Mouse (Mus musculus) 3T3-L1 (cell line): ENCODE data around the gene Txndc17.
A peak's percentile ranks its signal among the peaks of the same experiment; 100 is the strongest.
"Not testable (repeated sequence)": the region's sequence is repeated elsewhere in the genome, so short reads cannot be mapped to it uniquely, and the experiment has no call there.

ENCODE experiments used
- DNase-seq: peaks from one replicate; pipeline ENCODE4 v3.0.0-alpha.2; 2015; ENCODE audit warnings: low read depth, low spot score

The Txndc17 gene

GRCm38 (mm10) chr11:72207204-72207833, at the start of gene Txndc17, which contains the start of gene 4933427D14Rik:
TSS of gene Txndc17 (plus strand) at chr11:72207547.
TSS of gene 4933427D14Rik (minus strand) at chr11:72207459.
- DNase-seq = peak; percentile 83

- DNase-seq = no peak
Measured at GRCm38 (mm10) chr11:72163198-72163597, 44.1 kb upstream of the Txndc17 start.

GRCm38 (mm10) chr11:72169871-72170270, 37.5 kb upstream of the Txndc17 start:
- no peak for DNase-seq

- DNase-seq = not testable (repeated sequence)
Measured at GRCm38 (mm10) chr11:72171906-72172305, 35.4 kb upstream of the Txndc17 start.

- DNase-seq = no peak
Measured at GRCm38 (mm10) chr11:72173506-72173905, 33.8 kb upstream of the Txndc17 start.

- DNase-seq = no peak
Measured at GRCm38 (mm10) chr11:72174721-72175120, 32.6 kb upstream of the Txndc17 start.

GRCm38 (mm10) chr11:72175966-72176365, 31.4 kb upstream of the Txndc17 start:
- DNase-seq = no peak

GRCm38 (mm10) chr11:72176553-72176952, 30.8 kb upstream of the Txndc17 start:
- no peak for DNase-seq

GRCm38 (mm10) chr11:72180556-72180955, 26.8 kb upstream of the Txndc17 start:
- no peak for DNase-seq

GRCm38 (mm10) chr11:72181136-72181535, 26.2 kb upstream of the Txndc17 start:
- DNase-seq = no peak

GRCm38 (mm10) chr11:72184252-72184651, 23.1 kb upstream of the Txndc17 start:
- DNase-seq = no peak

GRCm38 (mm10) chr11:72190857-72191256, 16.5 kb upstream of the Txndc17 start:
- no peak for DNase-seq

GRCm38 (mm10) chr11:72194259-72194658, 13.1 kb upstream of the Txndc17 start:
- DNase-seq = no peak

- DNase-seq = peak; percentile 8
Measured at GRCm38 (mm10) chr11:72196506-72196905, 10.8 kb upstream of the Txndc17 start.

- no peak for DNase-seq
Measured at GRCm38 (mm10) chr11:72203440-72203839, 3.9 kb upstream of the Txndc17 start.

GRCm38 (mm10) chr11:72205256-72205655, 2.1 kb upstream of the Txndc17 start:
- no peak for DNase-seq

- DNase-seq = peak; percentile 58
Measured at GRCm38 (mm10) chr11:72206341-72207203, 775 bp upstream of the Txndc17 start, which contains the start of gene Gm43951. TSS of gene Gm43951 (minus strand) at chr11:72206840.

GRCm38 (mm10) chr11:72207834-72208377, 559 bp downstream of the Txndc17 start:
- DNase-seq = peak; percentile 21

GRCm38 (mm10) chr11:72214591-72215409, 7.5 kb downstream of the Txndc17 start:
- peak; percentile 96 for DNase-seq

- peak; percentile 62 for DNase-seq
Measured at GRCm38 (mm10) chr11:72215410-72215797, 8.1 kb downstream of the Txndc17 start, which contains the start of gene Med31. TSS of gene Med31 (minus strand) at chr11:72215592.

GRCm38 (mm10) chr11:72217116-72217515, 9.8 kb downstream of the Txndc17 start:
- DNase-seq = no peak
